26 mouse cellular contexts compared by ENCODE assay signal in genomic region chr13:58490829-58491228, GRCm38 (mm10).
DNase-seq lines count a peak whose midpoint lies in the region; ATAC-seq and TF ChIP-seq lines count a peak whose summit lies in the region.
"Had no signal": no experiment of that assay in that cellular context is flagged by ENCODE, and none has a peak within 500 bp of the region (broad histone marks: within the 10 kb centered on the region; RNA-seq: fewer than 3 reads in every experiment).

No protein-coding gene starts in this region.

- DNase-seq in heart, adult 9 months (ENCODE audit: low spot score in 2 of 2) = no peak
- peak; percentile 72 for DNase-seq in lung, embryonic 14.5 days
- DNase-seq in lung, postnatal 36 days = no peak
- peak; percentile 27 for DNase-seq in lung, postnatal 10 days
- no peak for DNase-seq in lung, adult 18-20 months
- peak; percentile 71 for DNase-seq in brain, embryonic 14.5 days (ENCODE audit: low read depth)
- DNase-seq: adrenal gland, adult 8-10 months; adrenal gland, postnatal 25 days; B cell, adult 2 months; cerebellum, adult 18-20 months; cerebellum, adult 9-10 months; cerebellum, postnatal 14 days; gastrocnemius, postnatal 25 days; heart, adult 18-20 months; heart, postnatal 14 days; heart, postnatal 4 days had no signal

- H3K9me3 ChIP-seq in heart, embryonic 13.5 days = no peaks in the 10 kb centered on the region
- no peaks in the 10 kb centered on the region for H3K9me3 ChIP-seq in lung, embryonic 14.5 days (ENCODE audit: low read depth, low read length)
- H3K9me3 ChIP-seq: forebrain, embryonic 15.5 days; G1E; heart, embryonic 10.5 days; heart, embryonic 15.5 days had no signal

- H3K4me3 ChIP-seq in heart, embryonic 13.5 days = no peak overlapping the region
- no peak overlapping the region for H3K4me3 ChIP-seq in lung, embryonic 14.5 days (ENCODE audit: low read depth, low read length)
- H3K4me3 ChIP-seq: forebrain, embryonic 10.5 days; forebrain, embryonic 15.5 days; heart, embryonic 10.5 days; heart, embryonic 15.5 days had no signal

- no peaks in the 10 kb centered on the region for H3K27me3 ChIP-seq in heart, embryonic 13.5 days (replicated peaks)
- H3K27me3 ChIP-seq in lung, embryonic 14.5 days (ENCODE audit: insufficient read depth, low read length) = no peaks in the 10 kb centered on the region
- H3K27me3 ChIP-seq: forebrain, embryonic 15.5 days; heart, embryonic 15.5 days; Patski had no signal

- no peaks in the 10 kb centered on the region for H3K36me3 ChIP-seq in heart, embryonic 13.5 days
- no peaks in the 10 kb centered on the region for H3K36me3 ChIP-seq in lung, embryonic 14.5 days (ENCODE audit: insufficient read depth)
- H3K36me3 ChIP-seq: forebrain, embryonic 10.5 days; forebrain, embryonic 15.5 days; G1E; heart, embryonic 10.5 days; heart, embryonic 15.5 days had no signal

- TF ChIP-seq CTCF in lung, embryonic 14.5 days (IDR thresholded peaks at IDR 0.05; ENCODE audit: low read depth) = no peak
- TF ChIP-seq CTCF in brain, embryonic 14.5 days (IDR thresholded peaks at IDR 0.05; ENCODE audit: borderline replicate concordance, extremely low read depth, insufficient read depth, insufficient read length) = no peak

- peak overlapping the region; percentile 54 for H3K27ac ChIP-seq in heart, embryonic 13.5 days (replicated peaks)
- no peak overlapping the region for H3K27ac ChIP-seq in lung, embryonic 14.5 days (ENCODE audit: low read depth)
- H3K27ac ChIP-seq: forebrain, embryonic 10.5 days; forebrain, embryonic 15.5 days; heart, embryonic 10.5 days; heart, embryonic 15.5 days; hindbrain, embryonic 14.5 days; hindbrain, postnatal 0 days had no signal

- peaks cover 28% of the 10 kb centered on the region for H3K4me1 ChIP-seq in heart, embryonic 13.5 days
- no peaks in the 10 kb centered on the region for H3K4me1 ChIP-seq in lung, embryonic 14.5 days (ENCODE audit: insufficient read depth)

- no peak overlapping the region for H3K4me2 ChIP-seq in heart, embryonic 13.5 days
- H3K4me2 ChIP-seq in lung, embryonic 14.5 days = no peak overlapping the region
- H3K4me2 ChIP-seq: forebrain, embryonic 15.5 days; heart, embryonic 15.5 days; hindbrain, embryonic 14.5 days had no signal

- no peak overlapping the region for H3K9ac ChIP-seq in heart, embryonic 13.5 days
- no peak overlapping the region for H3K9ac ChIP-seq in lung, embryonic 14.5 days
- H3K9ac ChIP-seq: forebrain, embryonic 15.5 days; heart, embryonic 15.5 days; hindbrain, embryonic 14.5 days had no signal

- no peak for TF ChIP-seq POLR2A in brain, embryonic 14.5 days (IDR thresholded peaks at IDR 0.05; ENCODE audit: borderline replicate concordance, extremely low read depth, insufficient read depth, insufficient read length, poor library complexity, severe bottlenecking)

- 36% methylated on average over 8 of the region's 8 CpGs for WGBS in heart, embryonic 13.5 days
- 36% methylated on average over 8 of the region's 8 CpGs for WGBS in lung, embryonic 14.5 days

- ATAC-seq in heart, embryonic 13.5 days (ENCODE audit: extremely low read depth, insufficient number of reproducible peaks, low FRiP score, low TSS enrichment) = no peak
- peak; percentile 24; the same call in 1 of the 2 replicates for ATAC-seq in lung, embryonic 14.5 days (ENCODE audit: insufficient read depth)
- ATAC-seq: forebrain, embryonic 15.5 days; hindbrain, postnatal 0 days; inflammation-experienced regulatory T-cells, adult 6 months; Patski had no signal

Comparison
In these comparisons a context has a peak if more than half of its experiments do, and no peak if none do; other contexts are left out.
1. DNase-seq: peak in lung, embryonic 14.5 days (single experiment), lung, postnatal 10 days (single experiment) and brain, embryonic 14.5 days (single experiment); none in heart, adult 9 months (0 of 2), lung, postnatal 36 days (single experiment) and lung, adult 18-20 months (0 of 2).